Mouse (Mus musculus) brown adipose tissue, adult 24 weeks (tissue): Measurements from ENCODE around the gene Atp8b5. TPM values are rescaled to one million over a fixed set of nuclear protein-coding genes. Genes with fewer than 3 reads are reported as not detected.

ENCODE experiments used
- polyA plus RNA-seq: library from polyadenylated mRNA; stranded (reverse); fragments of >200 nt; gene quantifications from 2 replicates; pipeline ENCODE4 v1.2.4, GENCODE M21; 2012; ENCODE audit not compliant: missing spikeins, insufficient read depth, insufficient read length

Gene Atp8b5
- polyA plus RNA-seq, 1 experiment: 0.24 TPM

Other genes with a start within 250 kb of the Atp8b5 start
- gene Pigo, start 241.3 kb upstream of the Atp8b5 start, polyA plus RNA-seq: 11.1 and 12.4 TPM in 2 replicates
- gene Stoml2, start 235.4 kb upstream of the Atp8b5 start, polyA plus RNA-seq: 158 and 191 TPM in 2 replicates
- gene Fam214b, start 220.9 kb upstream of the Atp8b5 start, polyA plus RNA-seq: 10.0 and 21.9 TPM in 2 replicates
- gene Unc13b, start 208.2 kb upstream of the Atp8b5 start, polyA plus RNA-seq: 1.4 and 4.5 TPM in 2 replicates
- gene Rusc2, start 114.8 kb downstream of the Atp8b5 start, polyA plus RNA-seq: 13.0 and 14.6 TPM in 2 replicates
- not detected in 2 replicates for gene Fam166b, start 162.0 kb downstream of the Atp8b5 start, polyA plus RNA-seq
- gene Tesk1, start 174.8 kb downstream of the Atp8b5 start, polyA plus RNA-seq: 33.8 and 37.9 TPM in 2 replicates
- 1.5 and 1.9 TPM in 2 replicates for gene Cd72, start 187.5 kb downstream of the Atp8b5 start, polyA plus RNA-seq
- not detected in 2 replicates for gene Sit1, start 216.6 kb downstream of the Atp8b5 start, polyA plus RNA-seq
- 31.3 and 34.0 TPM in 2 replicates for gene Ccdc107, start 225.7 kb downstream of the Atp8b5 start, polyA plus RNA-seq
- gene Arhgef39, start 232.5 kb downstream of the Atp8b5 start, polyA plus RNA-seq: not detected in 2 replicates
- gene Car9, start 239.8 kb downstream of the Atp8b5 start, polyA plus RNA-seq: not detected in 2 replicates